Mouse (Mus musculus) heart, postnatal 36 days (tissue): Measurements from ENCODE around the gene Hspa1a. TPM values are rescaled to one million over a fixed set of nuclear protein-coding genes. Genes with fewer than 3 reads are reported as not detected.
"Not testable (repeated sequence)": the region's sequence is repeated elsewhere in the genome, so short reads cannot be mapped to it uniquely, and the experiment has no call there.

Source experiments
- DNase-seq, 2 experiments: peaks; one replicate each; pipeline ENCODE4 v3.0.0; 2021 to 2022
- intact Hi-C: fragments of 180-260 bp; cut with DNase I; formaldehyde crosslinking; loops from one replicate; pipeline ENCODE4 v1.15.1; 2025
- total RNA-seq, 2 experiments: library from RNA; stranded (reverse); gene quantifications; 2 replicates each; pipeline ENCODE4 v1.2.3; 2021

Hspa1a gene
- 1 to 10 TPM; 4.2 to 4.6 TPM for total RNA-seq

GRCm38 (mm10) chr17:34972069-34972749 lies at the start of gene Hspa1a, which contains the start of gene Hspa1l:
Hspa1a (minus strand) TSS chr17:34972156.
Hspa1l (plus strand) TSS chr17:34972703.
- DNase-seq: peak; percentile 91 to 93
- intact Hi-C loops: not testable (repeated sequence)

GRCm38 (mm10) chr17:35021163-35021808 lies 49.3 kb upstream of the Hspa1a start:
- intact Hi-C loops: loop anchor here (1.0 to 5.0 kb wide), 5 partner anchors 38 to 101 kb away; partner anchors contain the start of genes Abhd16a, Csnk2b, Ddah2 and Gpank1
- DNase-seq: peak; percentile 92 to 93

GRCm38 (mm10) chr17:35020551-35020950 lies 48.6 kb upstream of the Hspa1a start:
- intact Hi-C loops: loop anchor here (2.0 to 5.0 kb wide), 2 partner anchors 68 to 102 kb away; partner anchors contain the start of genes Abhd16a, Csnk2b and Gpank1
- no peak for DNase-seq

GRCm38 (mm10) chr17:35019894-35020293 lies 47.9 kb upstream of the Hspa1a start:
- intact Hi-C loops: loop anchor here (2.0 to 5.0 kb wide), 2 partner anchors 69 to 102 kb away; partner anchors contain the start of genes Abhd16a, Csnk2b and Gpank1
- DNase-seq: no peak

- intact Hi-C loops: no loop called here
- no peak for DNase-seq
These were observed 46.2 kb upstream of the Hspa1a start for GRCm38 (mm10) chr17:35018171-35018570.

- intact Hi-C loops: no loop called here
- DNase-seq: no peak
These were observed 45.7 kb upstream of the Hspa1a start for GRCm38 (mm10) chr17:35017706-35018030.

GRCm38 (mm10) chr17:35016791-35017705 lies 45.1 kb upstream of the Hspa1a start:
- intact Hi-C loops: no loop called here
- no peak for DNase-seq

GRCm38 (mm10) chr17:35016376-35016775 lies 44.4 kb upstream of the Hspa1a start, which contains the start of gene Vwa7:
Vwa7 (plus strand) TSS chr17:35016579.
- intact Hi-C loops: no loop called here
- peak in 1 of 2 experiments; percentile 36 for DNase-seq

GRCm38 (mm10) chr17:35015296-35015695 lies 43.3 kb upstream of the Hspa1a start:
- no peak for DNase-seq
- intact Hi-C loops: no loop called here

- DNase-seq: no peak
- intact Hi-C loops: no loop called here
These were observed 41.3 kb upstream of the Hspa1a start for GRCm38 (mm10) chr17:35013221-35013620.

- no peak for DNase-seq
- intact Hi-C loops: no loop called here
These were observed 40.5 kb upstream of the Hspa1a start for GRCm38 (mm10) chr17:35012430-35012829.

GRCm38 (mm10) chr17:35011440-35011839 lies 39.5 kb upstream of the Hspa1a start:
- intact Hi-C loops: no loop called here
- DNase-seq: no peak

- intact Hi-C loops: no loop called here
- DNase-seq: no peak
These were observed 37.6 kb upstream of the Hspa1a start for GRCm38 (mm10) chr17:35009586-35009985.

GRCm38 (mm10) chr17:35007387-35007991 lies 35.5 kb upstream of the Hspa1a start:
- intact Hi-C loops: no loop called here

GRCm38 (mm10) chr17:35005902-35006301 lies 33.9 kb upstream of the Hspa1a start:
- DNase-seq, intact Hi-C loops: not testable (repeated sequence)

More at GRCm38 (mm10) chr17:35007387-35007991, 35.5 kb upstream of the Hspa1a start:
- no peak for DNase-seq

GRCm38 (mm10) chr17:35005158-35005557 lies 33.2 kb upstream of the Hspa1a start:
- no peak for DNase-seq
- intact Hi-C loops: no loop called here

GRCm38 (mm10) chr17:35004075-35004717 lies 32.2 kb upstream of the Hspa1a start:
- intact Hi-C loops: loop anchor here (5.0 kb wide), 1 partner anchor 233 kb away; the partner anchor contains the start of gene Nfkbil1
- no peak for DNase-seq

GRCm38 (mm10) chr17:35003022-35003838 lies 31.3 kb upstream of the Hspa1a start:
- DNase-seq: no peak
- intact Hi-C loops: loop anchor here (5.0 kb wide), 1 partner anchor 234 kb away; the partner anchor contains the start of gene Nfkbil1
